Mouse (Mus musculus) stomach, embryonic 14.5 days (tissue): Measurements from ENCODE around the gene Orm1. TPM values are rescaled to one million over a fixed set of nuclear protein-coding genes. Genes with fewer than 3 reads are reported as not detected.
"Not testable (repeated sequence)": the region's sequence is repeated elsewhere in the genome, so short reads cannot be mapped to it uniquely, and the experiment has no call there.

Experiments
- ATAC-seq: fragments of 200-750 bp; cut with Nextera tagmentation; 2 replicates; pipeline ENCODE4 v1.8.0; 2017; ENCODE audit warnings: low read depth, moderate TSS enrichment; ENCODE audit not compliant: insufficient number of reproducible peaks, insufficient read depth, low FRiP score
- H3K27ac ChIP-seq: fragments of 300-500 bp; sonication (generic); 2 replicates; pipeline ENCODE4 v1.5.1; 2014; ENCODE audit warnings: mild to moderate bottlenecking, low read length, moderate library complexity, mixed read lengths
- H3K27me3 ChIP-seq: fragments of 300-500 bp; sonication (generic); 2 replicates; pipeline ENCODE4 v1.6.1; 2014; ENCODE audit warnings: low read length, control low read depth, mixed read lengths; ENCODE audit not compliant: control insufficient read depth, insufficient read depth
- H3K36me3 ChIP-seq: fragments of 300-500 bp; sonication (generic); 2 replicates; pipeline ENCODE4 v1.6.1; 2014; ENCODE audit warnings: mild to moderate bottlenecking, control low read depth, low read length, moderate library complexity, mixed read lengths; ENCODE audit not compliant: control insufficient read depth, insufficient read depth
- H3K4me1 ChIP-seq: fragments of 300-500 bp; sonication (generic); 2 replicates; pipeline ENCODE4 v1.6.1; 2014; ENCODE audit warnings: low read length, control low read depth, mixed read lengths; ENCODE audit not compliant: control insufficient read depth, insufficient read depth
- H3K4me2 ChIP-seq: fragments of 300-500 bp; sonication (generic); replicated peaks from 2 replicates; pipeline ENCODE4 v1.6.1; 2014; ENCODE audit warnings: low read depth, low read length, control low read depth
- H3K4me3 ChIP-seq: fragments of 300-500 bp; sonication (generic); 2 replicates; pipeline ENCODE4 v1.5.1; 2014; ENCODE audit warnings: low read depth, low read length, control low read depth
- H3K9ac ChIP-seq: fragments of 300-500 bp; sonication (generic); replicated peaks from 2 replicates; pipeline ENCODE4 v1.6.1; 2014; ENCODE audit warnings: low read depth, mild to moderate bottlenecking, control low read depth, low read length, moderate library complexity, mixed read lengths
- H3K9me3 ChIP-seq: fragments of 300-500 bp; sonication (generic); 2 replicates; pipeline ENCODE4 v1.6.1; 2016; ENCODE audit warnings: low read depth, low read length, control low read depth; ENCODE audit not compliant: control insufficient read depth
- WGBS: fragments of 180-500 bp; shearing (Covaris S2); extraction: QIAGEN DNeasy Blood & Tissue Kit; methylation state at CpG from one replicate; pipeline ENCODE4 v1.1.7; 2014; 5-methylcytosine and 5-hydroxymethylcytosine counted together
- polyA plus RNA-seq: library from polyadenylated mRNA; unstranded; fragments of >200 nt; fragmentation: Nextera tagmentation; extraction: Ambion mirVana; gene quantifications from 2 replicates; pipeline ENCODE4 v1.2.1, GENCODE M21; 2014

The Orm1 gene
- polyA plus RNA-seq, 1 experiment from 2014 or later, result not detected

GRCm38 (mm10) chr4:63310247-63310855 is 34.0 kb upstream of the Orm1 start:
- no peak for ATAC-seq
- H3K27ac ChIP-seq, result no peak overlapping the region
- no peaks in the 10 kb centered on the region for H3K27me3 ChIP-seq
- H3K4me1 ChIP-seq, result no peaks in the 10 kb centered on the region
- WGBS, result 64% methylated on average over 10 of the region's 10 CpGs
- H3K4me3 ChIP-seq, result no peak overlapping the region
- no peaks in the 10 kb centered on the region for H3K9me3 ChIP-seq
- H3K36me3 ChIP-seq, result peaks cover 42% of the 10 kb centered on the region
- no peak overlapping the region for H3K4me2 ChIP-seq
- H3K9ac ChIP-seq, result no peak overlapping the region

DNA sequence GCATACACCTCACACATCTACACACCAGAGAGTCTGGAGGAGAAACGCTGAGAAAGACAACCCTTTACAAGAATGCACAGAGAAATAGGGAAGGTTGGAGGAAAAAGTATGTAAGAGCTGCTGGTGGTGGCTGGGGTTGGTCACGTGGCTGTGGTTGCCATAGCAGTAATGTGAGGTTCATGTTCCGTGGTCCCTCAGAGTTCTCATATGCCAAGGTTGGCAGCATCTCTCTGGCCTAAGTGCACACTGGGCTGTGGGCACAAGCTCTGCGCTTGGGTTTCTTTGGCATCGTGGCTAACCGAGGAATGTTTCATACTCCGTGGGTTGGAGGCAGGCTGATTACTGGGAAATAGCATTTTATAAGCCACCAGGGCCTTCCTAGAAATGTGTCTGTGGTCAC is 32.9 kb upstream of the Orm1 start:
- no peaks in the 10 kb centered on the region for H3K9me3 ChIP-seq
- H3K4me1 ChIP-seq, result no peaks in the 10 kb centered on the region
- H3K36me3 ChIP-seq, result peaks cover 50% of the 10 kb centered on the region
- 91% methylated on average over 7 of the region's 7 CpGs for WGBS
- H3K9ac ChIP-seq, result no peak overlapping the region
- H3K27me3 ChIP-seq, result no peaks in the 10 kb centered on the region
- no peak overlapping the region for H3K4me3 ChIP-seq
- ATAC-seq, result no peak
- H3K27ac ChIP-seq, result no peak overlapping the region
- no peak overlapping the region for H3K4me2 ChIP-seq

- Histone ChIP-seq H3K27ac (no peak overlapping the region), H3K9ac (no peak overlapping the region), H3K4me2 (no peak overlapping the region), H3K9me3 (no peaks in the 10 kb centered on the region), H3K27me3 (no peaks in the 10 kb centered on the region), H3K4me3 (no peak overlapping the region), H3K36me3 (peaks cover 62% of the 10 kb centered on the region), H3K4me1 (no peaks in the 10 kb centered on the region)
- WGBS, result 75% methylated on average over 5 of the region's 5 CpGs
- ATAC-seq, result no peak
These were observed 30.3 kb upstream of the Orm1 start for GRCm38 (mm10) chr4:63314063-63314462.

DNA sequence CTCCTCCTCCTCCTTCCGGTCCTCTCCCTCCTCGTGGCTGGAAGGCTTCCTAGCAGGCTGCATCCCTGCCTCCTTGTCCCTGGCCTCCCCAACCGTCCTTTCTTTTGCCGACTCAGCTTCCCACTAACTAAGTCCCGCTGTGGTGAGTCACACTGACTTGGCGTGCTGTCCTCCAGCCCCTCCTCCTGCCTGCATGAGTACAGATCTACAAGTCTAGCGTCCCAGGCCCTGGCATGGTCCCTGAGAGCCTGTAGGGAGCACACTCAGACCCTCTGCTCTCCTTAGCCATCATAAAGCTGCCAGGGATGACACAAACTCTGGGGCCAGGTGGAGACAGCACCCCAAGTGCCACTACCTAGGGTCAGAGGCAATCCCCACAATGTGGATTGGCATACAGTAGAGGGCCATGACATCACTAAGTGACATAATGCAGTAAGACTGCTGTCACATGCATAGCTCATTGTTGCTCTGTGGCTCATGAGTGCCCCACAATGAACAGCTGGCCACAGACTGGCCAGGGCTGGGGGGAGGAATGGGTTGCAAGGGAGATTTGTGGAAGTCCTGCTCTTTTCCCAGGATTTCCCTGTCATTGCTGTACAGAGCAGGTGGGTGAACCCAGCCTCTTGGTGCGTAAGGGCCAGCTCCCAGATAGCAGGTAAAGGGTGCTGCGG is 28.1 kb upstream of the Orm1 start:
- H3K36me3 ChIP-seq, result peaks cover 59% of the 10 kb centered on the region
- WGBS, result 67% methylated on average over 9 of the region's 9 CpGs
- no peak for ATAC-seq
- no peak overlapping the region for H3K27ac ChIP-seq
- no peak overlapping the region for H3K4me3 ChIP-seq
- H3K9ac ChIP-seq, result no peak overlapping the region
- no peaks in the 10 kb centered on the region for H3K27me3 ChIP-seq
- H3K4me1 ChIP-seq, result no peaks in the 10 kb centered on the region
- H3K9me3 ChIP-seq, result no peaks in the 10 kb centered on the region
- H3K4me2 ChIP-seq, result no peak overlapping the region

DNA sequence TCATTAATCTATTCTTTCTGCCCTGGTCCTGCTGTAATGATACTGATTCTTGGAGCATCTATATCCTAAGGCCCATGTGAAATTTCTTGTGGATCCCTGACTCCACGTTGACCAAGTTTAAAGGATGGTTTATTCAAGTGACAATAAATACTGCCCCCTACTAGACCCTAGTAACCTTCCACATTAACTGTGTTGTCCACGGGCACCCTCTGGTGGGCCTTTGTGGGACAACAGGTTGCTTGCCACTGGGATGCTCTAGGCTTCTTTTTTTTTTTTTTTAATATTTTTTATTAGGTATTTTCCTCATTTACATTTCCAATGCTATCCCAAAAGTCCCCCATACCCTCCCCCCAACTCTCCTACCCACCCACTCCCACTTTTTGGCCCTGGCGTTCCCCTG is 24.8 kb upstream of the Orm1 start:
- not testable (repeated sequence) for ATAC-seq, H3K4me2 ChIP-seq, H3K4me3 ChIP-seq, H3K9me3 ChIP-seq, H3K9ac ChIP-seq, H3K4me1 ChIP-seq, H3K27me3 ChIP-seq, H3K27ac ChIP-seq
- peaks cover 63% of the 10 kb centered on the region for H3K36me3 ChIP-seq
- 17% methylated on average over 3 of the region's 3 CpGs for WGBS

DNA sequence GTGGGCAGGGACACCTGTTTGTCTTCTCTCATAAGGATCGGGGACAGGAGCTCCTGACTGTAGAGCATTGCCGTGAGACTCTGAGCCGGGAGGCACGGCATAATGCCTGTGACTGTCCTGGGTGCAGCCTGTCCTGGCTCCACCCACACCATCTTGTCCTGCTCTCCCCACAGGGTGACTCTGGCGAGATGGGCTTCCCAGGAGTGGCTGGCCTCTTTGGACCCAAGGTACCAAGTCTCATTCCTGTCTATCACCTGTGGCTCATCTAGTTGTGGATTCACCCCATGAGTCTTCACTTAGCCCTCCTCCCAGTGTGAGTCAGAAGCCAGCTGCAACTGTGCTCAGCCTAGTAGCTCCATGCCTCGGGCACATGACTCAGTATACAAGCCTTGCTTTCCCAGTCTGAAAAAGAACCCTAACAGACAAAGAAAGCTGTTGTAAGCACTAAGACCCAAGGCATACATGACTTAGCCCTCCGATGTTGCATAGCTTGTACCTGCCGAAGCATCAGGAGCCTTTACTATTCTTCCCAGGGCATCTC is 21.0 kb upstream of the Orm1 start:
- Histone ChIP-seq H3K4me1 (no peaks in the 10 kb centered on the region), H3K9me3 (no peaks in the 10 kb centered on the region), H3K27ac (no peak overlapping the region), H3K4me2 (no peak overlapping the region), H3K9ac (no peak overlapping the region), H3K36me3 (peaks cover 50% of the 10 kb centered on the region), H3K4me3 (no peak overlapping the region), H3K27me3 (no peaks in the 10 kb centered on the region)
- 75% methylated on average over 8 of the region's 8 CpGs for WGBS
- ATAC-seq, result no peak

GRCm38 (mm10) chr4:63333403-63333802 is 11.0 kb upstream of the Orm1 start:
- Histone ChIP-seq H3K4me3 (no peak overlapping the region), H3K36me3 (peaks cover 30% of the 10 kb centered on the region), H3K27ac (no peak overlapping the region), H3K9me3 (no peaks in the 10 kb centered on the region), H3K4me2 (no peak overlapping the region), H3K27me3 (no peaks in the 10 kb centered on the region), H3K9ac (no peak overlapping the region), H3K4me1 (no peaks in the 10 kb centered on the region)
- 88% methylated on average over 4 of the region's 4 CpGs for WGBS
- no peak for ATAC-seq

- no peaks in the 10 kb centered on the region for H3K4me1 ChIP-seq
- no peak overlapping the region for H3K9ac ChIP-seq
- H3K4me3 ChIP-seq, result no peak overlapping the region
- no peaks in the 10 kb centered on the region for H3K9me3 ChIP-seq
- H3K36me3 ChIP-seq, result no peaks in the 10 kb centered on the region; the same call in 1 of the 2 replicates
- no peak for ATAC-seq
- no peak overlapping the region for H3K4me2 ChIP-seq
- no peak overlapping the region for H3K27ac ChIP-seq
- WGBS, result 68% methylated on average over 3 of the region's 3 CpGs
- no peaks in the 10 kb centered on the region for H3K27me3 ChIP-seq
These were observed 5.8 kb upstream of the Orm1 start for GRCm38 (mm10) chr4:63338414-63339076.
